Mouse (Mus musculus) heart, embryonic 14.5 days (tissue): ENCODE results near the gene Slc38a1. TPM values are rescaled to one million over a fixed set of nuclear protein-coding genes. Genes with fewer than 3 reads are reported as not detected.

Experiments used
- ATAC-seq: fragments of 200-750 bp; cut with Nextera tagmentation; 2 replicates; pipeline ENCODE4 v1.8.0; 2017; ENCODE audit warnings: low read depth, moderate TSS enrichment; ENCODE audit not compliant: insufficient number of reproducible peaks, insufficient read depth, low FRiP score
- H3K27ac ChIP-seq, 2 experiments: fragments of 200-500 bp in 1 of 2; fragments of 300-500 bp in 1 of 2; sonication (generic) in 1 of 2; replicated peaks in 1 of 2; 2 replicates each; pipeline ENCODE4 v1.5.1; 2012 to 2014; ENCODE audit warnings: low read depth in 2 of 2, low read length in 2 of 2, control low read depth in 1 of 2, mild to moderate bottlenecking in 1 of 2, mixed read lengths in 1 of 2; ENCODE audit not compliant: control insufficient read depth in 1 of 2, insufficient read depth in 1 of 2
- H3K27me3 ChIP-seq: fragments of 300-500 bp; sonication (generic); 2 replicates; pipeline ENCODE4 v1.6.1; 2014; ENCODE audit warnings: mild to moderate bottlenecking, low read length, control low read depth; ENCODE audit not compliant: control insufficient read depth, insufficient read depth
- H3K36me3 ChIP-seq: fragments of 300-500 bp; sonication (generic); 2 replicates; pipeline ENCODE4 v1.6.1; 2014; ENCODE audit warnings: mild to moderate bottlenecking, control low read depth, low read length, mixed read lengths; ENCODE audit not compliant: control insufficient read depth, insufficient read depth
- H3K4me1 ChIP-seq, 2 experiments: fragments of 200-500 bp in 1 of 2; fragments of 300-500 bp in 1 of 2; sonication (generic) in 1 of 2; 2 replicates each; pipeline ENCODE4 v1.6.1; 2012 to 2014; ENCODE audit warnings: low read length in 2 of 2, control low read depth in 1 of 2, mixed read lengths in 1 of 2; ENCODE audit not compliant: control insufficient read depth in 2 of 2, insufficient read depth in 2 of 2
- H3K4me2 ChIP-seq: fragments of 300-500 bp; sonication (generic); 2 replicates; pipeline ENCODE4 v1.6.1; 2014; ENCODE audit warnings: mild to moderate bottlenecking, low read length
- H3K4me3 ChIP-seq, 2 experiments: fragments of 200-500 bp in 1 of 2; fragments of 300-500 bp in 1 of 2; sonication (generic) in 1 of 2; 2 replicates each; pipeline ENCODE4 v1.5.1; 2012 to 2014; ENCODE audit warnings: low read length in 2 of 2, mild to moderate bottlenecking in 2 of 2, control low read depth in 1 of 2, low read depth in 1 of 2, moderate library complexity in 1 of 2; ENCODE audit not compliant: control insufficient read depth in 1 of 2, insufficient read depth in 1 of 2
- H3K9ac ChIP-seq: fragments of 300-500 bp; sonication (generic); 2 replicates; pipeline ENCODE4 v1.6.1; 2014; ENCODE audit warnings: mild to moderate bottlenecking, low read length
- H3K9me3 ChIP-seq: fragments of 300-500 bp; sonication (generic); 2 replicates; pipeline ENCODE4 v1.6.1; 2016; ENCODE audit warnings: low read length, control low read depth; ENCODE audit not compliant: control insufficient read depth
- WGBS: fragments of 180-500 bp; shearing (Covaris S2); extraction: QIAGEN DNeasy Blood & Tissue Kit; methylation state at CpG from one replicate; pipeline ENCODE4 v1.1.7; 2014; 5-methylcytosine and 5-hydroxymethylcytosine counted together
- polyA plus RNA-seq: library from polyadenylated mRNA; unstranded; fragments of >200 nt; fragmentation: Nextera tagmentation; extraction: Ambion mirVana; gene quantifications from 2 replicates; pipeline ENCODE4 v1.2.1, GENCODE M21; 2014

The Slc38a1 gene
- polyA plus RNA-seq, 1 experiment from 2014 or later = 72.8 TPM

GRCm38 (mm10) chr15:96604282-96604681, 38.4 kb downstream of the Slc38a1 start:
- peak overlapping the region; percentile 9; the same call in 1 of the 2 replicates for H3K9ac ChIP-seq
- H3K4me1 ChIP-seq = peaks cover 8 to 36% of the 10 kb centered on the region in 2 experiments; a peak in 3 of 4 replicates
- H3K36me3 ChIP-seq = peaks cover 54% of the 10 kb centered on the region
- WGBS = 44% methylated on average over 10 of the region's 10 CpGs
- no peak overlapping the region for H3K4me3 ChIP-seq
- no peaks in the 10 kb centered on the region for H3K27me3 ChIP-seq
- ATAC-seq = peak; percentile 75
- H3K27ac ChIP-seq = peak overlapping the region; percentile 2 to 61; a peak in 2 of 4 replicates
- 0 out of 2 replicates have a peak overlapping the region, but pooled peaks have one; percentile 5 for H3K4me2 ChIP-seq
- H3K9me3 ChIP-seq = no peaks in the 10 kb centered on the region

- WGBS = 46% methylated on average over 16 of the region's 16 CpGs
- Histone ChIP-seq H3K4me2 (peak overlapping the region; percentile 17; the same call in 1 of the 2 replicates), H3K4me1 (peaks cover 20 to 57% of the 10 kb centered on the region in 2 experiments), H3K9ac (0 out of 2 replicates have a peak overlapping the region, but pooled peaks have one; percentile 9), H3K27me3 (no peaks in the 10 kb centered on the region), H3K36me3 (peaks cover 41% of the 10 kb centered on the region), H3K4me3 (no peak overlapping the region), H3K27ac (peak overlapping the region; percentile 53; a peak in 3 of 4 replicates), H3K9me3 (no peaks in the 10 kb centered on the region)
- ATAC-seq = no peak
These were observed 40.7 kb downstream of the Slc38a1 start for GRCm38 (mm10) chr15:96602043-96602442.

GRCm38 (mm10) chr15:96599852-96600781, 42.6 kb downstream of the Slc38a1 start:
- no peaks in the 10 kb centered on the region for H3K27me3 ChIP-seq
- H3K4me2 ChIP-seq = no peak overlapping the region
- no peak overlapping the region for H3K9ac ChIP-seq
- H3K27ac ChIP-seq = no peak overlapping the region
- 89% methylated on average over 21 of the region's 21 CpGs for WGBS
- H3K4me1 ChIP-seq = peaks cover 20 to 60% of the 10 kb centered on the region in 2 experiments
- ATAC-seq = no peak
- H3K4me3 ChIP-seq = no peak overlapping the region
- peaks cover 25% of the 10 kb centered on the region for H3K36me3 ChIP-seq
- no peaks in the 10 kb centered on the region for H3K9me3 ChIP-seq

- no peak overlapping the region for H3K27ac ChIP-seq
These were observed 43.7 kb downstream of the Slc38a1 start for GRCm38 (mm10) chr15:96598888-96599578.

DNA sequence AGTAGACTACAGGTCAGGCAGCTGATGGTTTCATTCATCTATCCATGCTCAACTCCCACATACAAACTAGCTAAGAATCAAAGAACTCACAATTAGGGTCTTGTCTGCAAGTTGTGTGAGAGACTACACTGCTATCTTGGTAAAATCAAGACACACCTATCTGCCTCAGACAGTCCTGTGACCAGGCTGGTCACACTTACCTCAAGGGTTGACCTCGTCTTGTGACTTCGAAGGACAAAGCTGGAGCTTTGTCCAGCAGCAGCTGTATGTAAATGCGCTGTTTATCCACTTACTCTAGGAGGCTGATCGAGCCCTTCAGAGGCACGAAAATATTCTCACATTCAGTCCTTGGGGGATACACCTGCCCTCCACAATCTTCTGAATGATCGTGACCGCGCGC, 45.6 kb downstream of the Slc38a1 start:
- H3K4me1 ChIP-seq = peaks cover 15 to 48% of the 10 kb centered on the region in 2 experiments
- no peaks in the 10 kb centered on the region for H3K9me3 ChIP-seq
- WGBS = 89% methylated on average over 9 of the region's 9 CpGs
- H3K9ac ChIP-seq = no peak overlapping the region
- no peak overlapping the region for H3K27ac ChIP-seq
- peaks cover 24% of the 10 kb centered on the region for H3K36me3 ChIP-seq
- H3K4me3 ChIP-seq = no peak overlapping the region
- no peak for ATAC-seq
- no peaks in the 10 kb centered on the region for H3K27me3 ChIP-seq
- H3K4me2 ChIP-seq = no peak overlapping the region

More at GRCm38 (mm10) chr15:96598888-96599578, 43.7 kb downstream of the Slc38a1 start:
- no peaks in the 10 kb centered on the region for H3K27me3 ChIP-seq
- WGBS = 53% methylated on average over 11 of the region's 11 CpGs
- no peak overlapping the region for H3K9ac ChIP-seq
- no peaks in the 10 kb centered on the region for H3K9me3 ChIP-seq
- peaks cover 25% of the 10 kb centered on the region for H3K36me3 ChIP-seq
- H3K4me2 ChIP-seq = no peak overlapping the region
- ATAC-seq = no peak
- H3K4me3 ChIP-seq = no peak overlapping the region
- peaks cover 20 to 57% of the 10 kb centered on the region in 2 experiments for H3K4me1 ChIP-seq

DNA sequence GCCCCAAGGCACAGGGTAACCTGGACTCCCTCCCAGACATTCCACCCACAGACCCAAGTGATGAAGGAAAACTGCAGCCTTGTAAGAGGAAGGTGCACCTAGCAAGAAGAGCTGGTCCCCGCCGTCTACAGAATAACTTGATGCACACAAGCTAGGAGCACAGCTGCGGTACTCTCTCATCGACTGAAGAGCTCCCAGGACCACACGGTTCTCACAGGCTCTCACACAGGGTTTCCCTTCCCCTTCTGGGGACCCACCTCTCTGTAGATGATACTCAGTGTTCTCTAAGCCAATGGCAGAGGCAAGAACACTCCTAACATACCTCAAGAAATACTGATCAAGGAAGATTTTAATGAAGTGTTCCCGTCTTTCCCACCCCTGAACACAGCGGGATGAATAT, 48.4 kb downstream of the Slc38a1 start:
- H3K27ac ChIP-seq = no peak overlapping the region
- peaks cover 32% of the 10 kb centered on the region for H3K36me3 ChIP-seq
- H3K4me3 ChIP-seq = no peak overlapping the region
- H3K9me3 ChIP-seq = no peaks in the 10 kb centered on the region
- 86% methylated on average over 7 of the region's 7 CpGs for WGBS
- no peak overlapping the region for H3K9ac ChIP-seq
- H3K4me1 ChIP-seq = peaks cover 14 to 49% of the 10 kb centered on the region in 2 experiments
- H3K27me3 ChIP-seq = no peaks in the 10 kb centered on the region
- H3K4me2 ChIP-seq = no peak overlapping the region
- no peak for ATAC-seq

DNA sequence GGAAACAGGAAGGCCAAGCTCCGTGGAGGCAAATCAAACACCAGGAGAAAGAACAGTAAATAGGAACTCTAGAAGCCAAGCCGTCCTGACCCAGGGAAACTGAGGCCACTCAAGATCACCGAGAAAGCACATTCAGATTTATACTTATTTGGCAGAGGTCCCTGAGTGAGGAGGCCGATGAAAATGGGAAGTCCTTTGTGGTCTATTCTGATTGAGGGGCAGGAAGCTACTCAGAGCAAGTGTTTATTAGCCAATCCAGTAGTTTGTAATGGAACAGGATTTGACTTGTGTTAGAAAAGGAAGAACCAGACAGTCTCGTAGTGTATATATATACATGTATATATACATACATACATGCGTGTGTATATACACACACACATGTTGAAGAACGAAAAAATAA, 48.8 kb downstream of the Slc38a1 start:
- no peak overlapping the region for H3K27ac ChIP-seq
- H3K4me1 ChIP-seq = peaks cover 10 to 46% of the 10 kb centered on the region in 2 experiments
- WGBS = 75% methylated on average over 7 of the region's 7 CpGs
- ATAC-seq = no peak
- H3K9me3 ChIP-seq = no peaks in the 10 kb centered on the region
- peaks cover 35% of the 10 kb centered on the region for H3K36me3 ChIP-seq
- no peaks in the 10 kb centered on the region for H3K27me3 ChIP-seq
- no peak overlapping the region for H3K4me3 ChIP-seq
- no peak overlapping the region for H3K4me2 ChIP-seq
- no peak overlapping the region for H3K9ac ChIP-seq
